ENCODE assay signal across 19 mouse cellular contexts in the genomic region with DNA sequence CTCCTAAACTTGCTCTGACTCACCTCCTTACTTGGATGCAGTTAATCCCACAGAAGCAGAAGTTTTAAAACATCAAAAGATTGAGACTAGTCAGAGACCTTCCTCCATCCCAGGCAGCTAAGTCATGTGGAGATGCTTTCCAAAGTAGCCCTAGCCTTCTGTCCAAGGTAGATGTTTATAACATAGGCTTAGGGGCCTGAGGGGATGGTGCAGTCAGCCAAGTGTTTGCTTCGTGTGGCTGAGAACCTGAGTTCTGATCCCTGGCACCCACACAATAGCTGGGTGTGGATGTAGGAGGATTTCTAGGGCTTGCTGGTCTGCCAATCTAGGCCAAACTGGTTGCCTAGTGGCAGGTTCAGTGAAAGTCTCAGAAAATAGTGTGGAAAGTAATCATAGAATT.
DNase-seq lines count a peak whose midpoint lies in the region.
"Had no signal": no experiment of that assay in that cellular context is flagged by ENCODE, and none has a peak within 500 bp of the region (broad histone marks: within the 10 kb centered on the region; RNA-seq: fewer than 3 reads in every experiment).

No protein-coding gene starts in this region.

- DNase-seq in 3T3-L1 (ENCODE audit: low read depth, low spot score) (peak; percentile 56), NIH3T3 (ENCODE audit: low read depth) (peak; percentile 13)
- DNase-seq in fat pad, adult 2 months (ENCODE audit: extremely low read depth, low read depth, low spot score): peak; percentile 89
- no peak for DNase-seq in cerebellum, adult 8-10 months
- no peak for DNase-seq in T-cell, adult 2 months (ENCODE audit: low spot score)
- no peak for DNase-seq in natural killer cell, adult 2 months (ENCODE audit: low spot score in 2 of 2)
- DNase-seq: adrenal gland, adult 8-10 months; adrenal gland, postnatal 25 days; B cell, adult 2 months; cerebellum, adult 11-12 months; cerebellum, adult 9-10 months; cerebellum, postnatal 14 days; forebrain, postnatal 0 days; gastrocnemius, postnatal 36 days; heart, adult 18-20 months; heart, postnatal 14 days; heart, postnatal 4 days; kidney, adult 18-20 months; kidney, adult 9 months had no signal

Comparison
In these comparisons a context has a peak if more than half of its experiments do, and no peak if none do; other contexts are left out.
1. DNase-seq: peak in 3T3-L1 (single experiment), NIH3T3 (single experiment) and fat pad, adult 2 months (single experiment); none in cerebellum, adult 8-10 months (single experiment), T-cell, adult 2 months (single experiment) and natural killer cell, adult 2 months (0 of 2).